Mouse (Mus musculus) liver, embryonic 14.5 days (tissue): Measurements from ENCODE around the gene Syna.

ENCODE experiments used
- CTCF ChIP-seq: IDR thresholded peaks from 2 replicates; pipeline ENCODE4 v1.5.1; 2016; ENCODE audit warnings: antibody characterized with exemption, low read depth, control low read depth
- EP300 ChIP-seq: IDR thresholded peaks from 2 replicates; pipeline ENCODE4 v1.6.1; 2016; ENCODE audit warnings: antibody characterized with exemption, low read depth

GRCm38 (mm10) chr5:134579135-134579534, 19.2 kb upstream of the Syna start:
- TF ChIP-seq EP300, result no peak
- no peak for TF ChIP-seq CTCF
